Mouse (Mus musculus): Measurements from ENCODE around the gene Ddx41. TPM values are rescaled to one million over a fixed set of nuclear protein-coding genes. Genes with fewer than 3 reads are reported as not detected.
A peak's percentile ranks its signal among the peaks of the same experiment; 100 is the strongest.
"Not testable (repeated sequence)": the region's sequence is repeated elsewhere in the genome, so short reads cannot be mapped to it uniquely, and the experiment has no call there.

Gene Ddx41
- polyA plus RNA-seq, 1 experiment from 2014 or later = 24.2 TPM

DNA sequence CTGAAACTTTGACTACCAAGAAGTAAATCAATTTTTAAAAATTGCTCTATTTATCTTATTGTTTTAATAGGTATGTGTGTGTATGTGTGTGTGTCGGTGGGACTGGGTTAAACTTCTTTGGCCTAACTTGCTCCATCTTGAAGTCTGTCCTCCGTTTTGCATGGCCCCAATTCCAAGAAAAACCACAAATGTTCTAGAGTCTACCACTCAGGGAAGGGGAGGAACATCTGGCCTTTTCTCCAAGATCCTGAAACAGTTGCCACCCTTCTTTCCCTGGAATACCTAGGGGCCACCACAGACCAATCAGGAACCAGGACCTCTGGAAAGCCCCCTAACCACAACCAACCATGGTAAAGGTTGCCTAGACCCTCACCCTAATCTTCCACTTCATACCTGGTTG, 35.5 kb upstream of the Ddx41 start:
- H3K9me3 ChIP-seq (ENCODE audit: control insufficient read depth, low read length) = no peaks in the 10 kb centered on the region
- no peak overlapping the region for H3K4me2 ChIP-seq (replicated peaks; ENCODE audit: low read depth)
- 0 out of 2 replicates have a peak overlapping the region, but pooled peaks have one; percentile 4 for H3K27ac ChIP-seq (replicated peaks)
- no peak overlapping the region for H3K4me3 ChIP-seq (ENCODE audit: low read depth, low read length)
- no peaks in the 10 kb centered on the region for H3K27me3 ChIP-seq (ENCODE audit: control insufficient read depth, insufficient read depth, low read length)
- TF ChIP-seq EP300 (optimal IDR thresholded peaks at IDR 0.05) = no peak
- no peak for TF ChIP-seq CTCF (IDR thresholded peaks at IDR 0.05; ENCODE audit: low read depth)
- DNase-seq (ENCODE audit: low spot score) (no peak), ATAC-seq (ENCODE audit: low FRiP score, low TSS enrichment) (no peak)
- H3K36me3 ChIP-seq (ENCODE audit: control insufficient read depth, insufficient read depth, low read length) = no peaks in the 10 kb centered on the region; the same call in 1 of the 2 replicates
- WGBS = 51% methylated on average over 2 of the region's 2 CpGs
- peaks cover 4% of the 10 kb centered on the region; the same call in 1 of the 2 replicates for H3K4me1 ChIP-seq (replicated peaks; ENCODE audit: control insufficient read depth, insufficient read depth)
- 0 out of 2 replicates have a peak overlapping the region, but pooled peaks have one; percentile 4 for H3K9ac ChIP-seq (ENCODE audit: low read length)

DNA sequence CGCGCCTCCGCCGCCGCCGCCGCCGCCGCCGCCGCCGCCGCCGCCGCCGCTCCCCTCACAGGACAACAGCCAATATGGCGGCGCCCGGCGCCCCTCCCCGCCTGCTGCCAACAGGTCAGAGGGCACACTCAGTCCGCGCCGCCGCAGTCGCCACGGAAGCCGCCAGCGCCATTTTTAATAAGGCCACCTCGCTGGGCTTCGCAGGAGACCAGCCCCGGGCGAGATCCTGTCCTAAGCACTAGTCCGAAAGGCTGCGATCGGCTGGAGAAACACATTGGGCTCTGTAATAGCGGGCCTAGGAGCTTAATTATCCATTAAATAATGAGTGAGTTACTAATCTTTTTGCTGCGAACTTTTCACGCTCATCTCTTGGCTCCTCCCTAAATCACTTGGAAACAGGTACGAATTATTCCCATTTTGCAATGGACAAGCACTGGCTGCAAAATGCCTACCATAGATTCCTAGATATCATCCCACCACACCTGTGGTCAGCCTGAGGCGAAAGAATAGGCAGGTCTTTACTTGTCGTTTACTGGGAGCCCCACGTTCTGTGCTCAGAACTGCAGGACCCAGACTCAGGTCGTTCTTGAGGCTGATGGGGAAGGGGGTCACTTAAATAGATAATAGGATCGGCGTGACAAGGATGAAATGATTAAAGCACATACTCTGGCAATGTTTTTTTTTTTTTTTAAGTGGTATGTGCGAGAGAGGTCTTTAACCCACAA, 34.7 kb upstream of the Ddx41 start, which contains the start of gene Fam193b:
Gene Fam193b, minus strand, starts transcription at position 94 of the 725 bp plus-strand sequence.
- Histone ChIP-seq H3K9ac (ENCODE audit: low read length) (peak within 1 kb of the TSS; percentile 92), H3K4me3 (ENCODE audit: low read depth, low read length) (peak within 1 kb of the TSS; percentile 94), H3K27ac (replicated peaks) (peak within 1 kb of the TSS; percentile 92), H3K27me3 (ENCODE audit: control insufficient read depth, insufficient read depth, low read length) (no peaks in the 10 kb centered on the region), H3K4me1 (replicated peaks; ENCODE audit: control insufficient read depth, insufficient read depth) (peaks cover 4% of the 10 kb centered on the region; the same call in 1 of the 2 replicates), H3K36me3 (ENCODE audit: control insufficient read depth, insufficient read depth, low read length) (no peaks in the 10 kb centered on the region; the same call in 1 of the 2 replicates), H3K4me2 (replicated peaks; ENCODE audit: low read depth) (peak within 1 kb of the TSS; percentile 90), H3K9me3 (ENCODE audit: control insufficient read depth, low read length) (no peaks in the 10 kb centered on the region)
- WGBS = under 1% methylated on average over 45 of the region's 47 CpGs
- peak; percentile 93 for ATAC-seq (ENCODE audit: low FRiP score, low TSS enrichment)
- TF ChIP-seq CTCF (IDR thresholded peaks at IDR 0.05; ENCODE audit: low read depth) (no peak), EP300 (optimal IDR thresholded peaks at IDR 0.05) (no peak)
- peak; percentile 95 for DNase-seq (ENCODE audit: low spot score)

DNA sequence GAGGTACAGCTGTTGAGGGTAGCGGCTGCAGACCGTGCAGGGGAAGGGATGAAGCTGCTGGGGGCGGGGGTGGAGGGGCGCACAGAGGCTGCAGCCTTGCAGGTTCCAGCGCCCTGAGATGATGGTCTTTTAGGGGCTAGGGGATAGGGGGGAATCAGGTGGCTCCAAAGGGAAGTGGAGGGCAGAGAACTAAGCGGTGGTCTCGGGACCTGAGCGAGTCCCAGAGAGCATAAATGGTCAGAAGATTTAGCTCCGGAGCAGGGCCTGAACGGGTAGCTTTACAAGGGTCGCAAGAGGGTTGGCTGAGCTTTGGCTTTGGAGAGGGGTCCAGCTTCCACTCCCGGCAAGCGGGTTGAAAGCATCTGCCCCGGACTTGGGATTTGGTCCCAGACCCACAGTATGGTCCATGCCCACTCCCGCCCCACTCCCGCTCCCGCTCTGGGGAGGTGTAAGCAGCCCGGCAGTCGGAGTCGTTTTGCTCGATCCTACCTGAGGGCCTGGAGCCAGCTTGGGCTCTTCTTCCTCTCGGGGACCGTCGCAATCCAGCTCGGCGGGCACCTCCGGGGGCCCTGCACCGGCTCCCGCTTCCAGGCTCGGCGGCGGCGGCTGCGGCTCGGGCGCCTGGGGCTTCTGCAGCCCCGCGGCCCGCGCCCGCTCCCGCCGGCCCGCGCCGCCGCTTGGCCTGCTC, 34.0 kb upstream of the Ddx41 start:
- no peak for TF ChIP-seq EP300 (optimal IDR thresholded peaks at IDR 0.05)
- Histone ChIP-seq H3K4me2 (replicated peaks; ENCODE audit: low read depth) (peak overlapping the region; percentile 90), H3K4me3 (ENCODE audit: low read depth, low read length) (peak overlapping the region; percentile 94), H3K36me3 (ENCODE audit: control insufficient read depth, insufficient read depth, low read length) (no peaks in the 10 kb centered on the region; the same call in 1 of the 2 replicates), H3K27ac (replicated peaks) (peak overlapping the region; percentile 92), H3K9me3 (ENCODE audit: control insufficient read depth, low read length) (no peaks in the 10 kb centered on the region), H3K27me3 (ENCODE audit: control insufficient read depth, insufficient read depth, low read length) (no peaks in the 10 kb centered on the region), H3K4me1 (replicated peaks; ENCODE audit: control insufficient read depth, insufficient read depth) (peaks cover 4% of the 10 kb centered on the region; the same call in 1 of the 2 replicates), H3K9ac (ENCODE audit: low read length) (peak overlapping the region; percentile 92)
- DNase-seq (ENCODE audit: low spot score) (peak; percentile 62), ATAC-seq (ENCODE audit: low FRiP score, low TSS enrichment) (peak; percentile 72)
- under 1% methylated on average over 46 of the region's 47 CpGs for WGBS

DNA sequence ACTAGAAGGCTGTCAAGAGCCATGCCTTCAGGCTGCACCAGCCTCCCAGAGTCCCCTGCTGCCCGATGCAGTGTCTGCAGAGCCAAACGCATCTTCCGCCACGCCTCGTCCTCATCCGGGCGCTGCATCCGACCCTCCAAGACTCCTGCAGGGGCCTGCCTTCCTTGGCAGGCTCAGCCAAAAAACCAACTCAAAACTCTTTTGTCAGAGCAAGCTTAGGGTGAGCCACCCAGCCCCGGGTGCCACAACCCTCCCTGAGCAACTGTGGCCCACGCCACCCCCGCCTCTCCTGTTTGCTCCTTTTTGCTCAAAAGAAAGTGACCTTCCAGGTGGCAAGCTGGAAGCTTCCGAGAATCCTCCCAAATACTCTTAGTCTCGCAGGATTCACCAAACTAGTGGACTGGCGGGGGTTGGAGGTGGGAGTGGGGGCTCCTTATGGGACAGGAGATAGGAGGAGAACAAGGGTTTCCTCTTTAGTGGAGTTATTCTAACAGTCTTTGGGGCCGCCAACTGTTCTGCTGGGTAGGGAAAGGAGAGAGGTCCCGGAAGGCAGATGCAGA, 33.3 kb upstream of the Ddx41 start:
- no peaks in the 10 kb centered on the region; the same call in 1 of the 2 replicates for H3K36me3 ChIP-seq (ENCODE audit: control insufficient read depth, insufficient read depth, low read length)
- peak; percentile 11; the same call in 1 of the 2 replicates for TF ChIP-seq CTCF (IDR thresholded peaks at IDR 0.05; ENCODE audit: low read depth)
- TF ChIP-seq EP300 (optimal IDR thresholded peaks at IDR 0.05) = no peak
- peak overlapping the region; percentile 92 for H3K27ac ChIP-seq (replicated peaks)
- peaks cover 4% of the 10 kb centered on the region; the same call in 1 of the 2 replicates for H3K4me1 ChIP-seq (replicated peaks; ENCODE audit: control insufficient read depth, insufficient read depth)
- H3K9me3 ChIP-seq (ENCODE audit: control insufficient read depth, low read length) = no peaks in the 10 kb centered on the region
- peak overlapping the region; percentile 90 for H3K4me2 ChIP-seq (replicated peaks; ENCODE audit: low read depth)
- H3K4me3 ChIP-seq (ENCODE audit: low read depth, low read length) = peak overlapping the region; percentile 94
- ATAC-seq (ENCODE audit: low FRiP score, low TSS enrichment) (no peak), DNase-seq (ENCODE audit: low spot score) (peak; percentile 19)
- peak overlapping the region; percentile 92 for H3K9ac ChIP-seq (ENCODE audit: low read length)
- WGBS = 3% methylated on average over 16 of the region's 16 CpGs
- no peaks in the 10 kb centered on the region for H3K27me3 ChIP-seq (ENCODE audit: control insufficient read depth, insufficient read depth, low read length)

- WGBS = 82% methylated on average over 4 of the region's 4 CpGs
- H3K27ac ChIP-seq (replicated peaks); DNase-seq (ENCODE audit: low spot score): not testable (repeated sequence)
Observed at GRCm38 (mm10) chr13:55568524-55568923, 32.1 kb upstream of the Ddx41 start.

More at GRCm38 (mm10) chr13:55568524-55568923, 32.1 kb upstream of the Ddx41 start:
- ATAC-seq (ENCODE audit: low FRiP score, low TSS enrichment); H3K9me3 ChIP-seq (ENCODE audit: control insufficient read depth, low read length); H3K27me3 ChIP-seq (ENCODE audit: control insufficient read depth, insufficient read depth, low read length); H3K4me3 ChIP-seq (ENCODE audit: low read depth, low read length); H3K36me3 ChIP-seq (ENCODE audit: control insufficient read depth, insufficient read depth, low read length); H3K4me2 ChIP-seq (replicated peaks; ENCODE audit: low read depth); H3K9ac ChIP-seq (ENCODE audit: low read length); H3K4me1 ChIP-seq (replicated peaks; ENCODE audit: control insufficient read depth, insufficient read depth): not testable (repeated sequence)

All from stomach, postnatal 0 days (tissue).